Mouse (Mus musculus) hindbrain, embryonic 12.5 days (tissue): ENCODE measurements around the gene Arhgap31. TPM values are rescaled to one million over a fixed set of nuclear protein-coding genes. Genes with fewer than 3 reads are reported as not detected.

Experiments used
- ATAC-seq: fragments of 200-750 bp; cut with Nextera tagmentation; 2 replicates; pipeline ENCODE4 v1.8.0; 2017; ENCODE audit warnings: moderate TSS enrichment; ENCODE audit not compliant: low FRiP score
- H3K27ac ChIP-seq: fragments of 300-500 bp; sonication (generic); 2 replicates; pipeline ENCODE4 v1.5.1; 2016; ENCODE audit warnings: mild to moderate bottlenecking
- H3K27me3 ChIP-seq: fragments of 300-500 bp; sonication (generic); 2 replicates; pipeline ENCODE4 v1.6.1; 2016; ENCODE audit warnings: mild to moderate bottlenecking
- H3K36me3 ChIP-seq: fragments of 300-500 bp; sonication (generic); 2 replicates; pipeline ENCODE4 v1.6.1; 2016; ENCODE audit warnings: mild to moderate bottlenecking
- H3K4me1 ChIP-seq: fragments of 300-500 bp; sonication (generic); 2 replicates; pipeline ENCODE4 v1.6.1; 2016
- H3K4me2 ChIP-seq: fragments of 300-500 bp; sonication (generic); replicated peaks from 2 replicates; pipeline ENCODE4 v1.6.1; 2016; ENCODE audit warnings: mild to moderate bottlenecking
- H3K4me3 ChIP-seq: fragments of 300-500 bp; sonication (generic); 2 replicates; pipeline ENCODE4 v1.5.1; 2016; ENCODE audit warnings: mild to moderate bottlenecking
- H3K9ac ChIP-seq: fragments of 300-500 bp; sonication (generic); 2 replicates; pipeline ENCODE4 v1.6.1; 2016; ENCODE audit warnings: mild to moderate bottlenecking, moderate library complexity
- H3K9me3 ChIP-seq: fragments of 300-500 bp; sonication (generic); replicated peaks from 2 replicates; pipeline ENCODE4 v1.6.1; 2016; ENCODE audit warnings: mild to moderate bottlenecking
- WGBS: fragments of 180-500 bp; shearing (Covaris S2); methylation state at CpG from one replicate; pipeline ENCODE4 v1.1.7; 2016; 5-methylcytosine and 5-hydroxymethylcytosine counted together
- polyA plus RNA-seq: library from polyadenylated mRNA; unstranded; fragments of >200 nt; fragmentation: Nextera tagmentation; extraction: Ambion mirVana; gene quantifications from 2 replicates; pipeline ENCODE4 v1.2.1, GENCODE M21; 2016

The Arhgap31 gene
- 13.9 and 15.4 TPM in 2 replicates for polyA plus RNA-seq

- Histone ChIP-seq H3K4me2 (peak within 1 kb of the TSS; percentile 84), H3K4me3 (peak within 1 kb of the TSS; percentile 68), H3K27ac (peak within 1 kb of the TSS; percentile 76), H3K9me3 (no peaks in the 10 kb centered on the region), H3K27me3 (peaks cover 4% of the 10 kb centered on the region; the same call in 1 of the 2 replicates), H3K9ac (peak within 1 kb of the TSS; percentile 77), H3K36me3 (no peaks in the 10 kb centered on the region), H3K4me1 (peaks cover 12% of the 10 kb centered on the region)
- under 1% methylated on average over 61 of the region's 74 CpGs for WGBS
- peak; percentile 94 for ATAC-seq
Observed at GRCm38 (mm10) chr16:38712581-38713403, at the start of gene Arhgap31. TSS of gene Arhgap31 (minus strand) at chr16:38713274.

GRCm38 (mm10) chr16:38762401-38762800, 49.3 kb upstream of the Arhgap31 start:
- no peaks in the 10 kb centered on the region for H3K9me3 ChIP-seq
- H3K4me3 ChIP-seq = no peak overlapping the region
- H3K27me3 ChIP-seq = no peaks in the 10 kb centered on the region
- no peak overlapping the region for H3K27ac ChIP-seq
- H3K9ac ChIP-seq = no peak overlapping the region
- peaks cover 26% of the 10 kb centered on the region for H3K36me3 ChIP-seq
- ATAC-seq = no peak
- WGBS = 88% methylated on average over 8 of the region's 8 CpGs
- H3K4me2 ChIP-seq = no peak overlapping the region
- H3K4me1 ChIP-seq = no peaks in the 10 kb centered on the region

- Histone ChIP-seq H3K4me3 (no peak overlapping the region), H3K27me3 (no peaks in the 10 kb centered on the region), H3K27ac (no peak overlapping the region), H3K4me1 (no peaks in the 10 kb centered on the region), H3K36me3 (peaks cover 25% of the 10 kb centered on the region), H3K4me2 (no peak overlapping the region), H3K9ac (no peak overlapping the region), H3K9me3 (no peaks in the 10 kb centered on the region)
- no peak for ATAC-seq
- 87% methylated on average over 5 of the region's 5 CpGs for WGBS
Observed at GRCm38 (mm10) chr16:38761972-38762371, 48.9 kb upstream of the Arhgap31 start.

GRCm38 (mm10) chr16:38760834-38761375, 47.8 kb upstream of the Arhgap31 start:
- no peaks in the 10 kb centered on the region for H3K4me1 ChIP-seq
- 90% methylated on average over 6 of the region's 6 CpGs for WGBS
- no peak overlapping the region for H3K9ac ChIP-seq
- H3K4me2 ChIP-seq = no peak overlapping the region
- no peaks in the 10 kb centered on the region for H3K9me3 ChIP-seq
- ATAC-seq = no peak
- no peak overlapping the region for H3K4me3 ChIP-seq
- H3K27ac ChIP-seq = no peak overlapping the region
- H3K36me3 ChIP-seq = peaks cover 25% of the 10 kb centered on the region
- no peaks in the 10 kb centered on the region for H3K27me3 ChIP-seq

GRCm38 (mm10) chr16:38760239-38760638, 47.2 kb upstream of the Arhgap31 start:
- H3K27ac ChIP-seq = no peak overlapping the region
- H3K27me3 ChIP-seq = no peaks in the 10 kb centered on the region
- ATAC-seq = no peak
- no peaks in the 10 kb centered on the region for H3K9me3 ChIP-seq
- H3K9ac ChIP-seq = no peak overlapping the region
- H3K4me3 ChIP-seq = no peak overlapping the region
- H3K4me2 ChIP-seq = no peak overlapping the region
- WGBS = 96% methylated on average over 5 of the region's 5 CpGs
- H3K36me3 ChIP-seq = peaks cover 25% of the 10 kb centered on the region
- no peaks in the 10 kb centered on the region for H3K4me1 ChIP-seq

GRCm38 (mm10) chr16:38758104-38758861, 45.2 kb upstream of the Arhgap31 start:
- H3K27me3 ChIP-seq = no peaks in the 10 kb centered on the region
- peaks cover 25% of the 10 kb centered on the region for H3K36me3 ChIP-seq
- 82% methylated on average over 12 of the region's 12 CpGs for WGBS
- H3K4me3 ChIP-seq = no peak overlapping the region
- H3K9ac ChIP-seq = no peak overlapping the region
- ATAC-seq = no peak
- no peak overlapping the region for H3K27ac ChIP-seq
- peaks cover under 1% of the 10 kb centered on the region; the same call in 1 of the 2 replicates for H3K4me1 ChIP-seq
- H3K4me2 ChIP-seq = no peak overlapping the region
- no peaks in the 10 kb centered on the region for H3K9me3 ChIP-seq

- H3K4me3 ChIP-seq = no peak overlapping the region
- H3K27me3 ChIP-seq = no peaks in the 10 kb centered on the region
- H3K27ac ChIP-seq = no peak overlapping the region
- H3K36me3 ChIP-seq = peaks cover 19% of the 10 kb centered on the region
- 95% methylated on average over 19 of the region's 19 CpGs for WGBS
- ATAC-seq = no peak
- H3K4me2 ChIP-seq = no peak overlapping the region
- peaks cover 5% of the 10 kb centered on the region; the same call in 1 of the 2 replicates for H3K4me1 ChIP-seq
- no peaks in the 10 kb centered on the region for H3K9me3 ChIP-seq
- H3K9ac ChIP-seq = no peak overlapping the region
Observed at GRCm38 (mm10) chr16:38757626-38758025, 44.6 kb upstream of the Arhgap31 start.

GRCm38 (mm10) chr16:38756572-38756971, 43.5 kb upstream of the Arhgap31 start:
- WGBS = 82% methylated on average over 4 of the region's 4 CpGs

GRCm38 (mm10) chr16:38756177-38756503, 43.1 kb upstream of the Arhgap31 start:
- H3K9ac ChIP-seq = no peak overlapping the region
- ATAC-seq = no peak
- H3K27me3 ChIP-seq = no peaks in the 10 kb centered on the region
- WGBS = 68% methylated on average over 5 of the region's 5 CpGs
- peaks cover 5% of the 10 kb centered on the region; the same call in 1 of the 2 replicates for H3K4me1 ChIP-seq
- H3K4me2 ChIP-seq = no peak overlapping the region
- peaks cover 19% of the 10 kb centered on the region for H3K36me3 ChIP-seq
- no peaks in the 10 kb centered on the region for H3K9me3 ChIP-seq
- H3K27ac ChIP-seq = no peak overlapping the region
- no peak overlapping the region for H3K4me3 ChIP-seq

More at GRCm38 (mm10) chr16:38756572-38756971, 43.5 kb upstream of the Arhgap31 start:
- no peaks in the 10 kb centered on the region for H3K27me3 ChIP-seq
- no peak overlapping the region for H3K9ac ChIP-seq
- H3K27ac ChIP-seq = peak overlapping the region; percentile 48; the same call in 1 of the 2 replicates
- no peak for ATAC-seq
- peaks cover 19% of the 10 kb centered on the region for H3K36me3 ChIP-seq
- no peak overlapping the region for H3K4me3 ChIP-seq
- H3K4me2 ChIP-seq = no peak overlapping the region
- H3K9me3 ChIP-seq = no peaks in the 10 kb centered on the region
- peaks cover 5% of the 10 kb centered on the region; the same call in 1 of the 2 replicates for H3K4me1 ChIP-seq

GRCm38 (mm10) chr16:38755452-38756176, 42.5 kb upstream of the Arhgap31 start:
- H3K4me3 ChIP-seq = no peak overlapping the region
- no peak overlapping the region for H3K9ac ChIP-seq
- H3K27ac ChIP-seq = no peak overlapping the region
- 74% methylated on average over 7 of the region's 7 CpGs for WGBS
- H3K4me2 ChIP-seq = no peak overlapping the region
- no peaks in the 10 kb centered on the region for H3K9me3 ChIP-seq
- peaks cover 15% of the 10 kb centered on the region for H3K36me3 ChIP-seq
- H3K4me1 ChIP-seq = peaks cover 5% of the 10 kb centered on the region; the same call in 1 of the 2 replicates
- H3K27me3 ChIP-seq = no peaks in the 10 kb centered on the region
- no peak for ATAC-seq

- H3K4me2 ChIP-seq = no peak overlapping the region
- no peak overlapping the region for H3K4me3 ChIP-seq
- WGBS = 57% methylated on average over 11 of the region's 11 CpGs
- no peak overlapping the region for H3K27ac ChIP-seq
- no peak overlapping the region for H3K9ac ChIP-seq
- H3K4me1 ChIP-seq = peaks cover 5% of the 10 kb centered on the region; the same call in 1 of the 2 replicates
- ATAC-seq = no peak
- H3K9me3 ChIP-seq = no peaks in the 10 kb centered on the region
- peaks cover 9% of the 10 kb centered on the region; the same call in 1 of the 2 replicates for H3K36me3 ChIP-seq
- H3K27me3 ChIP-seq = no peaks in the 10 kb centered on the region
Observed at GRCm38 (mm10) chr16:38753631-38754030, 40.6 kb upstream of the Arhgap31 start.
